Mouse (Mus musculus): ENCODE measurements at regions not wholly inside any gene's neighbourhood (a gene's known extent, or its start where the extent isn't known, plus 50 kb on each side); places are given as distances from the start of the nearest gene placed in this dataset.

DNA sequence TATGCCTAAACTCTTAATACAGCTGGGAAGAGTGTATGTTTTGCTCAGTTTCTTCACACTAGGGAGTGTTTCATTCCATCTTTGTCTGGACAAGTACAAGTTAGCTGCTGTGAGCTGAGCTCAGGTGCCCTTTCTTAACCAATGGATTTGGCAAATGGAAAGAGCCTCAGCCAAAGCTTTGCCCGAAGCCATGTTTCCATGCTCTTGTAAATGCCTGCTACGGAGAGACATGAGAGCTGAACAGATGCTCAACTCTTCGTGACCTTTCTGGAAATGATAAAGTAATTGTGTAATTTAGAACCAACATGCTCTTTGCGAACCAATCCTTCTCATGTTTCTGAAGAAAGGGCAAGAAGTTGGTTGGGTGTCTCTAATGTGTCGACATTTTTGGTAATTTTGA, 52.0 kb upstream of the P3h2 start:
- Histone ChIP-seq H3K27me3 (ENCODE audit: control insufficient read depth, insufficient read depth, low read length) (no peaks in the 10 kb centered on the region), H3K36me3 (ENCODE audit: control insufficient read depth, insufficient read depth, low read length) (no peaks in the 10 kb centered on the region), H3K4me1 (replicated peaks; ENCODE audit: control insufficient read depth, insufficient read depth, low read length) (no peaks in the 10 kb centered on the region), H3K27ac (ENCODE audit: control insufficient read depth, insufficient read depth, low read length) (no peak overlapping the region), H3K4me3 (ENCODE audit: control insufficient read depth, insufficient read depth, low read length) (no peak overlapping the region)
- WGBS = 91% methylated on average over 5 of the region's 5 CpGs
- TF ChIP-seq POLR2A (IDR thresholded peaks at IDR 0.05; ENCODE audit: control insufficient read depth, extremely low read depth, insufficient read depth, low read length, poor library complexity) (no peak), CTCF (IDR thresholded peaks at IDR 0.05; ENCODE audit: borderline replicate concordance, control insufficient read depth, extremely low read depth, insufficient read depth, low read length, poor library complexity) (no peak)
- no peak for DNase-seq

All from thymus, adult 2 months (tissue).